Mouse (Mus musculus) cerebellum, postnatal 36 days (tissue): ENCODE results near the gene Gpr132.
"Not testable (repeated sequence)": the region's sequence is repeated elsewhere in the genome, so short reads cannot be mapped to it uniquely, and the experiment has no call there.

Experiments used
- DNase-seq, 2 experiments: peaks; one replicate each; pipeline ENCODE4 v3.0.0; 2021 to 2022; ENCODE audit warnings: mixed read lengths in 2 of 2

Gpr132 gene

GRCm38 (mm10) chr12:112850344-112850743 is 17.7 kb downstream of the Gpr132 start:
- no peak for DNase-seq

GRCm38 (mm10) chr12:112849235-112850022 is 18.6 kb downstream of the Gpr132 start:
- no peak for DNase-seq

GRCm38 (mm10) chr12:112847880-112848279 is 20.1 kb downstream of the Gpr132 start:
- no peak for DNase-seq

GRCm38 (mm10) chr12:112843803-112844202 is 24.2 kb downstream of the Gpr132 start:
- DNase-seq, result peak; percentile 92

DNA sequence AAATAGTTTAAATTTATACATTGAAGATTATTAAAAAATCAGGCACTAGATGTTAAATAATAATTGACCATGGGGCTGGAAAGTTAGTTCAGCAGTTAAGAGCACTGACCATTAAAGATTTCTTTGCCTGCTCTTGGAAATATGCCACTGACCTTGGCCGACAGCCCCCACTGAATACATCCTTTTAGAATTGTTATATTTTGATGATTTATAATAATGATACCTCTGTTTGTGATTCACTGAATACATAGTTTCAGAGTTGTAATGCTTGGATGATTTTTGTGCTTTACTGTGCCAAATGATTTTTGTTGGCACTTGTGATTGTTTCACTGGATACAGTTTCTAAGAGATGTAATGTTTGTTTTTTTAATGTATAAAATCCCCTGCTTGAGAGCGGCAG is 25.9 kb downstream of the Gpr132 start:
- not testable (repeated sequence) for DNase-seq

GRCm38 (mm10) chr12:112841338-112841892 is 26.6 kb downstream of the Gpr132 start:
- not testable (repeated sequence) for DNase-seq

GRCm38 (mm10) chr12:112840209-112841086 is 27.6 kb downstream of the Gpr132 start:
- DNase-seq, result no peak

DNA sequence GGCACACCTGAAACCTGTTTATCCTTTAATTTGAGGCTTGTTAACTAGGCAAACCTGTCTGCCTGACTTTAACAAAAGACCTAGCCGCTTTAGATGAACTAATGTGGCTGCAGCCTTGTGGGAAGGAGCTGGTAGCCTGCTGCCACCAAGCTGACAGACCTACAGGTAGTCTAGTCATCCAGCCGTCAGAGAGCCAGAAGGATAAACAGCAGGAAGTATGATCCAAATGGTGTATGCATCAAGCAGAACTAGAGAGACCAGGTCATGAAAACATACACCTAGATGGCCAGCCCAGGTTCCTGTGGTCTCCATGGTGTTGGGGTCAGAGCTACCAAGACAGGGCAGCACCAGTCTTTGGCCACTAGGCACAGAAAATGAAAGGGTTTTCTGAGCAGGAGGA is 33.0 kb downstream of the Gpr132 start:
- peak; percentile 23 to 26 for DNase-seq

DNA sequence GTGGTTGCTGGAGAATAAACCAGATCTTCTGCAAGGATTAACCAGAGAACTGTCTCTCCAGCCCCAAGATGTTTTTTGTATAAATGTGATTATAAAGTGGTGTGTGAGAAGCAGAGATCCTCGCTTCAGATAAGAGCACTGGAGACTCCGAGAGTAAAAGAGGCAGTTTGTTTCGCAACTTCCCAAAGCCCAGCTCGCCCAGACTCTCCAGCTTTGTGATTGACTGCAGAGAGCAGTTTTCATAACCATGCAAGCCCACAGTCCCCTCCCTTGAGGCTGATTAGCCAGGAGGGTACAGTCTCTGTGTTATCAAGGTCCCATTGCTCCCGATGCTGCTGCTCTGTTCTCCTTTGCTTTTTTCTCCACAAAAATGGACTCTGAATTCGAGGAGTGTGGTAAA is 34.5 kb downstream of the Gpr132 start:
- DNase-seq, result no peak

DNA sequence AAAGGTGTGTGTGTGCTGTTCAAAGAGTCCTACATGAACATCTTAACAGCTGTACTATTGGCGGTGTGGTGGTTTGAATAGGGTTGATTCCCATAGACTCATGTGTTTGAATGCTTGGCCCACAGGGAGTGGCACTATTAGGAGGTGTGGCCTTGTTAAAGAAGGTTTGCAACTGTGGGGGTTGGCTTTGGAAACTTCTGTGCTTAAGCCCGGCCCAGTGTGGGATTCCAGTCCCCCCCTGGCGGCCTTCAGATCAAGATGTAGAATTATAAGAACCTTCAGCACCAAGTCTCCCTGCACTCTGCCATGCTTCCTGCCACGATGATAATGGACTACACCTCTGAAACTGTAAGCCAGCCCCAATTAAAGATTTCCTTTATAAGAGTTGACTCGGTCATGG is 35.6 kb downstream of the Gpr132 start:
- no peak for DNase-seq

- DNase-seq, result no peak
Measured at GRCm38 (mm10) chr12:112830570-112830969, 37.5 kb downstream of the Gpr132 start.

DNA sequence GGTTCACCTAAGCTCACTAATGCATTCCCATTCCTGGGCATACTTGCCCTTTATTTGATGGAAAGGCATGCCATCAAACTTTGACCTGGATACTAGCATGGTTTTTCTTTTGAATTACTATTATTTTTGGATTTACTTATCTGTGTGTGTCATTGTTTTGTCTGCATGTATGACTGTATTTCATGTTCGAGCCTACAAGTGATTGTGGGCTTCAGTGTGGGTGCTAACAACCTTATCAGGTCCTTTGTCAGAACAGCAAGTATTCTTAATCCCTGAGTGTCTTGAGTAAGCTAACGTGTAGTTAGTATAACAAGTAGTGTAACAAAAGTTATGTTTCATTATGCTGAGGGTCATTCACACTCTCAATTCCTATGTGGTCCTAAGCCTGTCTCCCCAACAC is 37.9 kb downstream of the Gpr132 start:
- no peak for DNase-seq

GRCm38 (mm10) chr12:112829244-112829864 is 38.7 kb downstream of the Gpr132 start, which contains the start of gene Cdca4:
Gene Cdca4, minus strand, starts transcription at chr12:112829423.
- DNase-seq, result peak; percentile 98 to 99

GRCm38 (mm10) chr12:112828501-112829243 is 39.4 kb downstream of the Gpr132 start:
- no peak for DNase-seq

DNA sequence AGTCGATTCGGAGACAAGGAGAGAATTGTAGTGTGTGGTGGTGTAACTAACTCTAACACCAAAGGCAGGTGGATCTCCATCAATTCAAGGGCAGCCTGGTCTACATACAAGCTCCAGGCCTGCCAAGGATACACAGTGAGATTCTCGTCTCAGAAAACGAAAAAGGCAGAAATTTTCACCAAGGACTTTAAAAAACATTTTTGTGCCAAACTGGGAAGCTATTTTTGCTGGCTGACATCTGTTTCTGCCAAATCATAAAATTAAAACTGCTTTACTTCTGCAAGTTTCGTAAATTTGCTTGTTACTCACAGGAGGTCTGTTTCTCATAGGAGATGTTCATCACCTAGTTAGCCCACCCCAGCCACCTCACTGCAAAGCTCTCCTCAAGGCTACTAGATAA is 42.1 kb downstream of the Gpr132 start:
- no peak for DNase-seq

- DNase-seq, result no peak
Measured at GRCm38 (mm10) chr12:112823221-112823620, 44.8 kb downstream of the Gpr132 start.

DNA sequence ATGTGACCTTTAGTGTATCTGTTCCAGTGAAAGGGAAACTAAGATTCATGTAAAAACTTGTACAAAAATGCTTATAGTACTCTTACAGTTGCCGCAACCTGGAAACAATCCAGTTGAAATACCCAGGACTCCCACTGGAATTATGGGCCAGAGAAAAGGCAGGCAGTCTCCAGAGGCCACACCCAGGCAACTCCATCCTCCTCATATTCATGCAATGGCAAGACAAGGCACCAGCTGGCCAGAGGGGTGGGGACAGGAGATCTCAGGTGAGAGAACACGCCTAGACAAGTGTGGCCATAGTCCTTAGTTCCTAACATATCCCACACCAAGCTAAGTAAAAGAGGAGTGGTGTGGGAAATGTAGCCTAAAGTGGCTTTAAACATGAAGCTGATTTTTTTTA is 45.4 kb downstream of the Gpr132 start:
- no peak for DNase-seq

- no peak for DNase-seq
Measured at GRCm38 (mm10) chr12:112821974-112822373, 46.1 kb downstream of the Gpr132 start.

DNA sequence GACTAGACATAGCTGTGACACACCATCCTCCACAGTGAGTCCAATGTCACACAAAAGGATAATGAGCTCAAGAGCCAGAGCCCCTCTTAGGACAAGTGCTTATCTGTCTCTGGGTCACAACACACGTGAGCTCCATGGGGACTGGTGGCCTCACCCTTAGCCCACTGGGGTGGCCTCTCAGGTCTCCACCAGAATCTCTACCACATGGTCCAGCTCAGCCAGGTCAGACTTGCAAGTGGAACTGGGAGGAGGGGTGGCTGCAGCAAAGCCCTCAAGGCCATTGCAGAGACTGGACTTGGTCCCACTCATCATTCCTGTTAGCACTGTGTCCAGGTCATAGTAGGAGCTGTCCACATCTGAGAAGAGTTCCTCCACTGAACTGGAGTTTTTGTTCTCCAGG is 46.8 kb downstream of the Gpr132 start:
- no peak for DNase-seq

GRCm38 (mm10) chr12:112820401-112820999 is 47.5 kb downstream of the Gpr132 start:
- DNase-seq, result no peak

- no peak for DNase-seq
Measured at GRCm38 (mm10) chr12:112819057-112819662, 48.9 kb downstream of the Gpr132 start.
